Mouse (Mus musculus) liver, postnatal 0 days (tissue): ENCODE measurements at regions not wholly inside any gene's neighbourhood (a gene's known extent, or its start where the extent isn't known, plus 50 kb on each side); places are given as distances from the start of the nearest gene placed in this dataset.

Experiments used
- ATAC-seq: fragments of 200-750 bp; cut with Nextera tagmentation; 2 replicates; pipeline ENCODE4 v1.8.0; 2017; ENCODE audit warnings: mild to moderate bottlenecking, moderate library complexity
- DNase-seq: peaks from one replicate; pipeline ENCODE4 v3.0.0-alpha.2; 2016
- H3K27ac ChIP-seq: fragments of 300-500 bp; sonication (generic); 2 replicates; pipeline ENCODE4 v1.5.1; 2014; ENCODE audit warnings: antibody characterized with exemption, moderate library complexity, mild to moderate bottlenecking, low read depth
- H3K27me3 ChIP-seq: fragments of 300-500 bp; sonication (generic); 2 replicates; pipeline ENCODE4 v1.6.1; 2014; ENCODE audit warnings: low read length, control low read depth, mixed read lengths; ENCODE audit not compliant: insufficient read depth
- H3K36me3 ChIP-seq: fragments of 300-500 bp; sonication (generic); replicated peaks from 2 replicates; pipeline ENCODE4 v1.6.1; 2014; ENCODE audit warnings: mild to moderate bottlenecking, control low read depth, low read length, moderate library complexity, mixed read lengths; ENCODE audit not compliant: insufficient read depth
- H3K4me1 ChIP-seq: fragments of 300-500 bp; sonication (generic); 2 replicates; pipeline ENCODE4 v1.6.1; 2014; ENCODE audit warnings: antibody characterized with exemption, mild to moderate bottlenecking, control low read depth; ENCODE audit not compliant: insufficient read depth
- H3K4me2 ChIP-seq: fragments of 300-500 bp; sonication (generic); 2 replicates; pipeline ENCODE4 v1.6.1; 2014; ENCODE audit warnings: low read depth, mild to moderate bottlenecking, low read length, moderate library complexity, mixed read lengths
- H3K4me3 ChIP-seq: fragments of 300-500 bp; sonication (generic); 2 replicates; pipeline ENCODE4 v1.5.1; 2014; ENCODE audit warnings: low read depth, low read length
- H3K9ac ChIP-seq: fragments of 300-500 bp; sonication (generic); replicated peaks from 2 replicates; pipeline ENCODE4 v1.6.1; 2014; ENCODE audit warnings: mild to moderate bottlenecking, moderate library complexity
- H3K9me3 ChIP-seq: fragments of 300-500 bp; sonication (generic); 2 replicates; pipeline ENCODE4 v1.6.1; 2016; ENCODE audit warnings: mild to moderate bottlenecking, control low read depth, low read length, mixed read lengths
- CTCF ChIP-seq: sonication (generic); IDR thresholded peaks from 2 replicates; pipeline ENCODE4 v1.5.1; 2016; ENCODE audit warnings: antibody characterized with exemption, low read depth
- EP300 ChIP-seq: IDR thresholded peaks from 2 replicates; pipeline ENCODE4 v1.6.1; 2016; ENCODE audit warnings: antibody characterized with exemption, low read depth, mild to moderate bottlenecking
- WGBS: fragments of 180-500 bp; shearing (Covaris S2); extraction: QIAGEN DNeasy Blood & Tissue Kit; methylation state at CpG from one replicate; pipeline ENCODE4 v1.1.7; 2014; ENCODE audit not compliant: insufficient replicate concordance; 5-methylcytosine and 5-hydroxymethylcytosine counted together

- TF ChIP-seq CTCF (no peak), EP300 (peak; percentile 10; the same call in 1 of the 2 replicates)
- Histone ChIP-seq H3K4me2 (no peak overlapping the region), H3K4me3 (no peak overlapping the region), H3K9me3 (no peaks in the 10 kb centered on the region), H3K27ac (no peak overlapping the region), H3K9ac (no peak overlapping the region), H3K4me1 (0 out of 2 replicates have a peak, but pooled peaks cover 3% of the 10 kb centered on the region), H3K36me3 (no peaks in the 10 kb centered on the region), H3K27me3 (no peaks in the 10 kb centered on the region)
- 47% methylated on average over 2 of the region's 2 CpGs for WGBS
- DNase-seq, result peak; percentile 67
- ATAC-seq, result peak; percentile 86
Measured at GRCm38 (mm10) chr13:90464051-90464450, 374.6 kb upstream of the Xrcc4 start.

- ATAC-seq, result peak; percentile 47; the same call in 1 of the 2 replicates
Measured at GRCm38 (mm10) chr13:90463381-90463780, 374.0 kb upstream of the Xrcc4 start.

GRCm38 (mm10) chr13:90454631-90455030 is 365.2 kb upstream of the Xrcc4 start:
- H3K4me2 ChIP-seq, result no peak overlapping the region
- no peaks in the 10 kb centered on the region for H3K9me3 ChIP-seq
- no peaks in the 10 kb centered on the region for H3K27me3 ChIP-seq
- no peak overlapping the region for H3K27ac ChIP-seq
- H3K36me3 ChIP-seq, result no peaks in the 10 kb centered on the region
- ATAC-seq (no peak), DNase-seq (no peak)
- TF ChIP-seq CTCF (no peak), EP300 (no peak)
- no peak overlapping the region for H3K4me3 ChIP-seq
- H3K9ac ChIP-seq, result no peak overlapping the region
- no peaks in the 10 kb centered on the region for H3K4me1 ChIP-seq

More at GRCm38 (mm10) chr13:90463381-90463780, 374.0 kb upstream of the Xrcc4 start:
- Histone ChIP-seq H3K9me3 (no peaks in the 10 kb centered on the region), H3K36me3 (no peaks in the 10 kb centered on the region), H3K4me2 (no peak overlapping the region), H3K9ac (no peak overlapping the region), H3K27ac (no peak overlapping the region), H3K4me1 (0 out of 2 replicates have a peak, but pooled peaks cover 3% of the 10 kb centered on the region), H3K4me3 (no peak overlapping the region), H3K27me3 (no peaks in the 10 kb centered on the region)
- DNase-seq, result no peak
- TF ChIP-seq EP300, result no peak
- TF ChIP-seq CTCF, result no peak
- 42% methylated on average over 2 of the region's 2 CpGs for WGBS

- TF ChIP-seq CTCF, result no peak
- no peak for TF ChIP-seq EP300
- Histone ChIP-seq H3K27ac (no peak overlapping the region), H3K36me3 (no peaks in the 10 kb centered on the region), H3K9ac (no peak overlapping the region), H3K9me3 (no peaks in the 10 kb centered on the region), H3K27me3 (no peaks in the 10 kb centered on the region), H3K4me2 (no peak overlapping the region), H3K4me3 (no peak overlapping the region), H3K4me1 (no peaks in the 10 kb centered on the region)
- no peak for ATAC-seq
- no peak for DNase-seq
- WGBS, result 73% methylated on average over 3 of the region's 3 CpGs
Measured at GRCm38 (mm10) chr13:90426901-90427300, 337.5 kb upstream of the Xrcc4 start.

- no peak overlapping the region for H3K4me2 ChIP-seq
- H3K4me1 ChIP-seq, result no peaks in the 10 kb centered on the region
- DNase-seq, result no peak
- no peaks in the 10 kb centered on the region for H3K36me3 ChIP-seq
- H3K27ac ChIP-seq, result no peak overlapping the region
- TF ChIP-seq CTCF (no peak), EP300 (no peak)
- no peak overlapping the region for H3K4me3 ChIP-seq
- no peaks in the 10 kb centered on the region for H3K9me3 ChIP-seq
- no peak for ATAC-seq
- no peaks in the 10 kb centered on the region for H3K27me3 ChIP-seq
- 68% methylated on average over 1 of the region's 1 CpGs for WGBS
- no peak overlapping the region for H3K9ac ChIP-seq
Measured at GRCm38 (mm10) chr13:90425379-90425778, 336.0 kb upstream of the Xrcc4 start.

- Histone ChIP-seq H3K9ac (no peak overlapping the region), H3K4me1 (no peaks in the 10 kb centered on the region), H3K27me3 (no peaks in the 10 kb centered on the region), H3K4me3 (no peak overlapping the region), H3K4me2 (no peak overlapping the region), H3K36me3 (no peaks in the 10 kb centered on the region), H3K9me3 (no peaks in the 10 kb centered on the region), H3K27ac (no peak overlapping the region)
- no peak for DNase-seq
- TF ChIP-seq EP300 (no peak), CTCF (no peak)
- 73% methylated on average over 5 of the region's 5 CpGs for WGBS
- no peak for ATAC-seq
Measured at GRCm38 (mm10) chr13:90424541-90424940, 335.1 kb upstream of the Xrcc4 start.

GRCm38 (mm10) chr13:90420966-90421365 is 331.6 kb upstream of the Xrcc4 start:
- Histone ChIP-seq H3K4me2 (no peak overlapping the region), H3K4me1 (no peaks in the 10 kb centered on the region), H3K27ac (no peak overlapping the region), H3K9ac (no peak overlapping the region), H3K4me3 (no peak overlapping the region), H3K36me3 (no peaks in the 10 kb centered on the region), H3K9me3 (no peaks in the 10 kb centered on the region), H3K27me3 (no peaks in the 10 kb centered on the region)
- 74% methylated on average over 4 of the region's 4 CpGs for WGBS
- no peak for TF ChIP-seq EP300
- no peak for TF ChIP-seq CTCF
- ATAC-seq (no peak), DNase-seq (no peak)
